Mouse (Mus musculus) forelimb bud, embryonic 11.5 days (tissue): ENCODE measurements around the gene Olfr695.
"Not testable (repeated sequence)": the region's sequence is repeated elsewhere in the genome, so short reads cannot be mapped to it uniquely, and the experiment has no call there.

Experiments
- DNase-seq: peaks from one replicate; pipeline ENCODE4 v3.0.0-alpha.2; 2012; ENCODE audit warnings: low read depth, low spot score

The Olfr695 gene

GRCm38 (mm10) chr7:106716296-106716695, at the start of gene Olfr695:
Olfr695 (minus strand) TSS chr7:106716396.
- no peak for DNase-seq

GRCm38 (mm10) chr7:106761008-106761407, 44.8 kb upstream of the Olfr695 start:
- DNase-seq = not testable (repeated sequence)

- DNase-seq = no peak
These were observed 42.6 kb upstream of the Olfr695 start for GRCm38 (mm10) chr7:106758800-106759199.

GRCm38 (mm10) chr7:106755297-106755696, 39.1 kb upstream of the Olfr695 start, which contains the start of gene Olfr698:
Olfr698 (minus strand) TSS chr7:106755397.
- no peak for DNase-seq

GRCm38 (mm10) chr7:106745811-106746210, 29.6 kb upstream of the Olfr695 start:
- no peak for DNase-seq

GRCm38 (mm10) chr7:106742343-106742742, 26.1 kb upstream of the Olfr695 start, which contains the start of gene Olfr697:
Olfr697 (minus strand) TSS chr7:106742443.
- DNase-seq = no peak

GRCm38 (mm10) chr7:106737028-106737427, 20.8 kb upstream of the Olfr695 start:
- DNase-seq = no peak

GRCm38 (mm10) chr7:106733717-106734116, 17.5 kb upstream of the Olfr695 start:
- DNase-seq = no peak

GRCm38 (mm10) chr7:106725654-106726053, 9.5 kb upstream of the Olfr695 start:
- not testable (repeated sequence) for DNase-seq

GRCm38 (mm10) chr7:106711463-106711862, 4.7 kb downstream of the Olfr695 start:
- DNase-seq = no peak

- DNase-seq = not testable (repeated sequence)
These were observed 8.5 kb downstream of the Olfr695 start for GRCm38 (mm10) chr7:106707705-106708104.

GRCm38 (mm10) chr7:106696891-106697290, 19.3 kb downstream of the Olfr695 start:
- DNase-seq = no peak

GRCm38 (mm10) chr7:106692976-106693375, 23.2 kb downstream of the Olfr695 start:
- no peak for DNase-seq

GRCm38 (mm10) chr7:106691714-106692113, 24.5 kb downstream of the Olfr695 start, which contains the start of gene Olfr694:
Olfr694 (minus strand) TSS chr7:106691814.
- no peak for DNase-seq

- no peak for DNase-seq
These were observed 30.8 kb downstream of the Olfr695 start for GRCm38 (mm10) chr7:106685382-106685781.

GRCm38 (mm10) chr7:106680484-106680883, 35.7 kb downstream of the Olfr695 start, which contains the start of gene Olfr693:
Olfr693 (minus strand) TSS chr7:106680584.
- DNase-seq = no peak
